Mouse (Mus musculus) neural tube, embryonic 15.5 days (tissue): ENCODE data around the gene Aff1. TPM values are rescaled to one million over a fixed set of nuclear protein-coding genes. Genes with fewer than 3 reads are reported as not detected.

Experiments used
- ATAC-seq: fragments of 200-750 bp; cut with Nextera tagmentation; 2 replicates; pipeline ENCODE4 v1.8.0; 2017; ENCODE audit warnings: mild to moderate bottlenecking, moderate TSS enrichment, moderate library complexity; ENCODE audit not compliant: low FRiP score
- H3K27ac ChIP-seq: fragments of 300-500 bp; sonication (generic); replicated peaks from 2 replicates; pipeline ENCODE4 v1.5.1; 2015; ENCODE audit warnings: mild to moderate bottlenecking, inconsistent platforms
- H3K27me3 ChIP-seq: fragments of 300-500 bp; sonication (generic); replicated peaks from 2 replicates; pipeline ENCODE4 v1.6.1; 2015; ENCODE audit warnings: inconsistent platforms
- H3K36me3 ChIP-seq: fragments of 300-500 bp; sonication (generic); 2 replicates; pipeline ENCODE4 v1.6.1; 2015; ENCODE audit warnings: inconsistent platforms
- H3K4me1 ChIP-seq: fragments of 300-500 bp; sonication (generic); 2 replicates; pipeline ENCODE4 v1.6.1; 2015; ENCODE audit warnings: inconsistent platforms
- H3K4me2 ChIP-seq: fragments of 300-500 bp; sonication (generic); 2 replicates; pipeline ENCODE4 v1.6.1; 2015; ENCODE audit warnings: inconsistent platforms, mild to moderate bottlenecking, moderate library complexity
- H3K4me3 ChIP-seq: fragments of 300-500 bp; sonication (generic); replicated peaks from 2 replicates; pipeline ENCODE4 v1.5.1; 2015; ENCODE audit warnings: mild to moderate bottlenecking, inconsistent platforms
- H3K9ac ChIP-seq: fragments of 300-500 bp; sonication (generic); replicated peaks from 2 replicates; pipeline ENCODE4 v1.6.1; 2015; ENCODE audit warnings: mild to moderate bottlenecking, inconsistent platforms
- H3K9me3 ChIP-seq: fragments of 300-500 bp; sonication (generic); replicated peaks from 2 replicates; pipeline ENCODE4 v1.6.1; 2016; ENCODE audit warnings: inconsistent platforms
- WGBS: fragments of 180-500 bp; shearing (Covaris S2); methylation state at CpG from one replicate; pipeline ENCODE4 v1.1.7; 2015; ENCODE audit warnings: mixed read lengths; 5-methylcytosine and 5-hydroxymethylcytosine counted together
- polyA plus RNA-seq: library from polyadenylated mRNA; unstranded; fragments of >200 nt; fragmentation: Nextera tagmentation; extraction: Ambion mirVana; gene quantifications from 2 replicates; pipeline ENCODE4 v1.2.1, GENCODE M21; 2015

Gene Aff1
- polyA plus RNA-seq, 1 experiment from 2014 or later, result 1.7 TPM

DNA sequence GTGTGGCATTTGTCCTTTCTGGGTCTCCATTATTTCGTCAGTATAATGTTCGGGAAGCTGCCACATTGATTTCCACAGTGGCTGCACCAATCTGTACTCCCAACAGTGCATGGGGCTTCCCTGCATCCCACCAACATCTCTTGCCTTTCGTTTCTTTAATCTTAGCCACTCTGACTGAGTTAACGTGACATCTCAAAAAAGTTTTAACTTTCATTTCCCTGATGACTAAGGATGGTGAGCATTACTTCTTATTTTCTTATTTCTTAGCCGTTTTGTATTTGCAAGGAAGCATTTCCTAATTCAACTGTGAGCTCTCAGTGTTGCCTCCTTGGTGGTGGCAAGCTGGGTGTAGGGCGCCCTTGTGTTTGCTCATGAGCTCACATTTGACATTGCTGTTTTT, 22.8 kb downstream of the Aff1 start:
- Histone ChIP-seq H3K9me3 (no peaks in the 10 kb centered on the region), H3K27me3 (no peaks in the 10 kb centered on the region), H3K4me1 (no peaks in the 10 kb centered on the region), H3K36me3 (no peaks in the 10 kb centered on the region), H3K27ac (no peak overlapping the region), H3K9ac (no peak overlapping the region), H3K4me2 (no peak overlapping the region), H3K4me3 (no peak overlapping the region)
- no peak for ATAC-seq
- 92% methylated on average over 6 of the region's 6 CpGs for WGBS

DNA sequence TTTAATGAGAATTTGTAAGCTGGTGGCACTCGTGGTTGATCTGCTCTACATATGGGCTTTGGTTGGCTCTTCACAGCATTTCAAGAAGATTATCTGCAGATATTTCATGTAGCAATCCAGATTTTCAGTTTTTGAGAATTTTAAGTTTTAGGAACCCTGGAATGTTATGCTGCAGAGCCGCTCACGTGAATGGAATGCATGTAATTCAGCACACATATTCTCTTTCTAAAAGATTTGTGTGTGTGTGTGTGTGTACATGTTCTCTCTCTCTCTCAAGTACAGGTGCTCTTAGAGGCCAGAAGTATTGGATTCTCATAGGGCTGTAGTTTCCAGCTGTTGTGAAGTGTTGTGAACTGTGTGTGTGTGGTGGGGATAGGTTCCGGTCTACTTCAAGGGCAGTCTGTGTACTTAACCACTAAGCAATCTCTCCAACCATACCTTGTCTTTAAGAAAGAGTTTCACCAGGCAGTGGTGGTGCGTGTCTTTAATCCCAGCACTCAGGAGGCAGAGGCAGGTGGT, 24.7 kb downstream of the Aff1 start:
- Histone ChIP-seq H3K36me3 (no peaks in the 10 kb centered on the region), H3K27ac (no peak overlapping the region), H3K4me3 (no peak overlapping the region), H3K9ac (no peak overlapping the region), H3K4me2 (no peak overlapping the region), H3K4me1 (no peaks in the 10 kb centered on the region), H3K9me3 (no peaks in the 10 kb centered on the region), H3K27me3 (no peaks in the 10 kb centered on the region)
- ATAC-seq, result no peak
- WGBS, result 92% methylated on average over 5 of the region's 5 CpGs

DNA sequence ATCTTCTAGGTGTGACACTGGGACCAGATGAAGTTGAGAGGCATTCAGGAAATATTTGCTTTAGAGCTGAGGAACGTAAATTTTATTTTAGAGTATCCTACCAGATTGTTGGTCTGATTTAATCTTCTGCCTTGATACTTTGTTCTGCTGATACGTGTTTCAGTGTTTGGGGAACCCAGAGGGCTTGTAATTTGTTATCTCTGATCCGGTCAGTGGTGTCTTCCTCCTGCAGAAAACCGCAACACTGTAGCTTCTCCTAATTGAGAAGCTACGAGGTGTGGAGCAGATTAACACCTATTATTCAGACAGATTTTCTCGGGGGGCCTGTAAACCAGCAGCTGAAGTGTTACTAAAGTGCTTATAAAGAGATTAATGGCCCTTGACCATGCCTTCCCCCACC, 27.0 kb downstream of the Aff1 start:
- 0 out of 2 replicates have a peak, but pooled peaks cover under 1% of the 10 kb centered on the region for H3K27me3 ChIP-seq
- H3K9me3 ChIP-seq, result no peaks in the 10 kb centered on the region
- no peak overlapping the region for H3K9ac ChIP-seq
- H3K4me2 ChIP-seq, result no peak overlapping the region
- H3K27ac ChIP-seq, result no peak overlapping the region
- H3K4me3 ChIP-seq, result no peak overlapping the region
- no peaks in the 10 kb centered on the region for H3K4me1 ChIP-seq
- H3K36me3 ChIP-seq, result no peaks in the 10 kb centered on the region
- WGBS, result 24% methylated on average over 6 of the region's 6 CpGs
- ATAC-seq, result no peak

DNA sequence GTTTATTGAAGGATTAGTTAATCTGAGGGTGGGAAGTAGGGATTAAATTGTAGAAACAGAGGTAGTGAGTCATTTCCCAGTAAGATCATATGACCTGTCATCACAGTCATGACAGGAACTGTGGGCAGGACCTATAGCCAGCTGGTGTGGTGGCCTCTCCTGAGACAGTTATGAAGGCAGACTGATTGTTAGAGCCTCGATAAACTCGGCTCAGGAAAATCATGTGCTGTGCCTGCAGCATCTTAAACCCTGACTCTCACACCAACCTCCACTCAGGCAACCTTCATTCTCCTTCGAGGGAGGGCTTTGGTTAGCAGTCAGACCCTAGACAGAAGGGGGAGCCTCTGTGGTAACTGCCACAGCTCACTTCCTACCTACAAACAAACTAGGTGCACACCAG, 27.7 kb downstream of the Aff1 start:
- Histone ChIP-seq H3K36me3 (no peaks in the 10 kb centered on the region), H3K9me3 (no peaks in the 10 kb centered on the region), H3K27ac (no peak overlapping the region), H3K4me1 (no peaks in the 10 kb centered on the region), H3K4me2 (no peak overlapping the region), H3K4me3 (no peak overlapping the region), H3K9ac (no peak overlapping the region), H3K27me3 (0 out of 2 replicates have a peak, but pooled peaks cover 2% of the 10 kb centered on the region)
- no peak for ATAC-seq
- 59% methylated on average over 3 of the region's 3 CpGs for WGBS

DNA sequence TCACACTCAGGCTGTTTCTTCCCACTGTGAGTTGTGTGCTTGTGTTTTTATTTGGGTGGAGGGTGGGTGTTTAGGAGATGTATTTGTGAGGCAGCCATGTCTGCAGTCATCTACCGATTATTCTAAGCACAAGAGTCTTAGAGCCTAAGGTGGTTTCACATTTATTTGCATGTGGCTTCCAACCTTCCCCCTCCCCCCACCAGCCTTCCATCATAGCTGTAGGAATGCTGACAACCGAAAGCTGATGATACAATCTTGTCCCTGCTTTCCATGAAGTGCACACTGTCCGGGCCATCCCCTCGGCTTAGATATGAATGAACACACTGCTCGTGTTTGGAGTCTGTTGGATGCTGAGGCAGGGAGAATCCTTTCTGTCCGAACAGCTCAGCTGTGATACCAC, 28.8 kb downstream of the Aff1 start:
- H3K9me3 ChIP-seq, result no peaks in the 10 kb centered on the region
- ATAC-seq, result no peak
- no peaks in the 10 kb centered on the region for H3K4me1 ChIP-seq
- 83% methylated on average over 6 of the region's 6 CpGs for WGBS
- H3K27me3 ChIP-seq, result 0 out of 2 replicates have a peak, but pooled peaks cover 2% of the 10 kb centered on the region
- no peak overlapping the region for H3K9ac ChIP-seq
- no peak overlapping the region for H3K27ac ChIP-seq
- H3K4me2 ChIP-seq, result no peak overlapping the region
- H3K4me3 ChIP-seq, result no peak overlapping the region
- H3K36me3 ChIP-seq, result no peaks in the 10 kb centered on the region

DNA sequence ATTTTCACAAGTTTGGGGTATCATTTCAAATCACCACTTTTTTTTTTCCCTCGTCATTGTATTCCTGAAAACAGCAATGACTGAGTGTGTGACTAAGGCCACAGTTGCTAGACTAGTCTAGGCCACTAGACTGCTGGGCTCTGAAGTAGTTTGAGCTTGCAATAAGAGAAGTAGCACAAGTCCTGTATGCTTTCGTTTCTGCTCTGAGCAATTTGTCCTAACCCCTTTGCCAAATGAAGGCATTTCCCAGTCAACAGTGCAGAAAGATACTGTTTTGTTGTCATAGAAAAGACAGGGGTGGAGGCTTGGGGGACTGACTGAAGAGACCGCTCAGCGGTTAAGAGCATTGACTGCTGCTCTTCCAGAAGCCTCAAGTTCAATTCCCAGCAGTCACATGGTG, 29.3 kb downstream of the Aff1 start:
- Histone ChIP-seq H3K9ac (no peak overlapping the region), H3K36me3 (no peaks in the 10 kb centered on the region), H3K4me2 (no peak overlapping the region), H3K27me3 (0 out of 2 replicates have a peak, but pooled peaks cover 2% of the 10 kb centered on the region), H3K4me3 (no peak overlapping the region), H3K9me3 (no peaks in the 10 kb centered on the region), H3K4me1 (no peaks in the 10 kb centered on the region), H3K27ac (no peak overlapping the region)
- ATAC-seq, result no peak
- WGBS, result 86% methylated on average over 4 of the region's 4 CpGs

DNA sequence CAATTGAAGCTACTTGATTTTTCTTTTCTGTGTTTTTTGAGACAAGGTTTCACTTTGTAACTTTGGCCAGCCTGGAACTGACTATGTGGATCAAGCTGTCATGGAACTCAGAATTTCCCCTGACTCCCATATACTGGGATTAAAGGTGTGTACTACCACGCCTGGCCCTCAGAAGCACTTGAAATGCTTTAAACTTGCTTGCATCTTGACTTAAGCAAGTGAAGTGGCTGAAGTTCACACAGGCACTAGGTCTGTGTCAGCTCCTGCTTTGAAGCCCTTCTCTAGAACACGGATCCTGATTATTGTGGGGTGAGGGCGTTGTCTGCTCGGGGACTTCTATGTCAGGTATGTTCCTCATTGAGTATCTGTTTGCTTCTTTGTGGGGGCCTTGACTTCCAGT, 30.5 kb downstream of the Aff1 start:
- no peaks in the 10 kb centered on the region for H3K36me3 ChIP-seq
- ATAC-seq, result no peak
- WGBS, result 85% methylated on average over 4 of the region's 4 CpGs

DNA sequence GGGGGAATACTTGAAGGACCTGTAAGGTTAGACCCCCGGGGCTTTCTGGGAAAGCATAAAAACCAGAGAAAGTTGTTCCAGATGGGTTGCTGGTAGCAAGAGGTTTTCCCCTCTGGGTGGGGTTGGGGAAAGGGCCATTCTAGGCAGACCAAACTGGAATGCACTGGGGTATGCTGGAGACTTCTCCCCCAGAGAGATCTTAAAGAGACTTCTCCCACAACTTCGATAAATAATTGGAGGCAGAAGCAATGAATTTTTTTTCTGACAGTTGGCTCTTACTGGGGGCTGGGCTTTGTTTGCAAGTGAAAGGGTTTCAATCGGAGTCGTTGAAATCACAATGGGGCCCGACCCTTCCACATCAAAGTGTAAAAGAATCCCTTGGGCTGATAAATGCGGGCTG, 32.2 kb downstream of the Aff1 start:
- Histone ChIP-seq H3K27me3 (0 out of 2 replicates have a peak, but pooled peaks cover 2% of the 10 kb centered on the region), H3K4me1 (no peaks in the 10 kb centered on the region), H3K4me3 (no peak overlapping the region), H3K9me3 (no peaks in the 10 kb centered on the region), H3K9ac (no peak overlapping the region), H3K27ac (no peak overlapping the region), H3K36me3 (no peaks in the 10 kb centered on the region), H3K4me2 (no peak overlapping the region)
- 4% methylated on average over 6 of the region's 6 CpGs for WGBS
- ATAC-seq, result no peak

More for the DNA sequence above, 30.5 kb downstream of the Aff1 start:
- Histone ChIP-seq H3K4me1 (no peaks in the 10 kb centered on the region), H3K9ac (no peak overlapping the region), H3K4me3 (no peak overlapping the region), H3K9me3 (no peaks in the 10 kb centered on the region), H3K27me3 (0 out of 2 replicates have a peak, but pooled peaks cover 2% of the 10 kb centered on the region), H3K27ac (no peak overlapping the region), H3K4me2 (no peak overlapping the region)

DNA sequence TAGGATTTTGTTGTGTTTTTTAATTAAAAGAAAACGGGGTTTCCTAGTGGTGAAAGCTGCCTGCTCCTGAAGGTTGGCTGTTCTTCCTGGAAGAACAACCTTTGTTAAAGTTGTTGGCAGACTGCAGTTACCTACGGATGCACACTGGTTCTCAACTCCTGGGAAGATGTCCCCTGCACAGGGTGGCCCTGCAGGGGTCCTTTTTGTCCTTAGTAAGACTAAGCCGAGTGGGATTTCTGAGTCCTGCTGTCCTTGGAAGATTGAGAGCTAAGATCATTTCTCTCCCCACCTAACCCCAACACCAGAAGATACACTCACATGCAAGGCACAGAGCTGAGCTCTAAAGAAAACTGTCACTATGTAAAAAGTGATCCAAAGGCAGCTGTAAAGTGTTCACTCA, 32.6 kb downstream of the Aff1 start:
- 0 out of 2 replicates have a peak, but pooled peaks cover 2% of the 10 kb centered on the region for H3K27me3 ChIP-seq
- 9% methylated on average over 3 of the region's 3 CpGs for WGBS
- no peaks in the 10 kb centered on the region for H3K36me3 ChIP-seq
- H3K9ac ChIP-seq, result no peak overlapping the region
- H3K4me3 ChIP-seq, result no peak overlapping the region
- H3K27ac ChIP-seq, result no peak overlapping the region
- no peaks in the 10 kb centered on the region for H3K9me3 ChIP-seq
- no peaks in the 10 kb centered on the region for H3K4me1 ChIP-seq
- no peak for ATAC-seq
- H3K4me2 ChIP-seq, result no peak overlapping the region

DNA sequence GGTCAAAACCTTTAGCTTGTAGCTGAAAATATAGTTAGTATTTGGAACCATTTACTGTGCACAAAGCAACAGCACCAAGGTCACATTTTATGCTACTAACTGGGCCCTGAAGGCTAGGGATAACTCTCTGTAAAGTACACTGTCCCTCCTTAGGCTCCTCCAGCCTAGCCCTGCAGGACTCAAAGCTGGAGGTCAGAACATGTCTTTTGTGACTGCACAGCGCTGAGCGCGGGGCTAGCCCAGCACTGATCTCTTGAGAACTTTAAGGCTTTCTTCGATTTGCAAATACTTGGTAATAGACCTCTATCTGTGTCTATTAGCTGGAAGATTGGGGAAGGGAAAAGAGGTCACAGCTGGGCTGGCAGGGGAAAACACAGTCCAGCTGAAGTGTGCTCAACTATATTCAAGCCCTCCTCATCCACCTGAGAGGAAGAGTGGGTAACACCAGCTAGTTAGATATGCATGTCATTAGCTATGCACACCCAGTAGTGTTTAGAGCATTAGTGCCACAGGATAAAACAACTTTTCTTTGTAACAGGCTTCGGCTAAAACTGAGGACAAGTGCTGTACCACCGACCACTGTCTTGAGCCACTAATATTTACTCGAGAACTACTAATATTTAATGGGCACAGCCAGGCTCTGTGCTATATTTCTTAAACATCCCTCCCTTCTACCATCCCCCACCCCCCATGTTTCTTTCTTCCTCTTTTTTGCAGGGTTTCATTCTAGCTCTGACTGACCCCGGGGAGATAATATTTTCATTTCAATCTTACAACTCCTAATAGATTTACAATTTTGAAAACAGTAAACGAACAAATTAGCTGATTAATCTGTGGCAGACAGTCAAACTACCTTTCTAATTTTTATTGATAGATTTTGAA, 33.3 kb downstream of the Aff1 start:
- ATAC-seq, result no peak
- no peak overlapping the region for H3K4me2 ChIP-seq
- H3K36me3 ChIP-seq, result no peaks in the 10 kb centered on the region
- no peaks in the 10 kb centered on the region for H3K4me1 ChIP-seq
- H3K27ac ChIP-seq, result no peak overlapping the region
- H3K9ac ChIP-seq, result no peak overlapping the region
- H3K27me3 ChIP-seq, result 0 out of 2 replicates have a peak, but pooled peaks cover 2% of the 10 kb centered on the region
- no peak overlapping the region for H3K4me3 ChIP-seq
- WGBS, result 53% methylated on average over 9 of the region's 9 CpGs
- H3K9me3 ChIP-seq, result no peaks in the 10 kb centered on the region

DNA sequence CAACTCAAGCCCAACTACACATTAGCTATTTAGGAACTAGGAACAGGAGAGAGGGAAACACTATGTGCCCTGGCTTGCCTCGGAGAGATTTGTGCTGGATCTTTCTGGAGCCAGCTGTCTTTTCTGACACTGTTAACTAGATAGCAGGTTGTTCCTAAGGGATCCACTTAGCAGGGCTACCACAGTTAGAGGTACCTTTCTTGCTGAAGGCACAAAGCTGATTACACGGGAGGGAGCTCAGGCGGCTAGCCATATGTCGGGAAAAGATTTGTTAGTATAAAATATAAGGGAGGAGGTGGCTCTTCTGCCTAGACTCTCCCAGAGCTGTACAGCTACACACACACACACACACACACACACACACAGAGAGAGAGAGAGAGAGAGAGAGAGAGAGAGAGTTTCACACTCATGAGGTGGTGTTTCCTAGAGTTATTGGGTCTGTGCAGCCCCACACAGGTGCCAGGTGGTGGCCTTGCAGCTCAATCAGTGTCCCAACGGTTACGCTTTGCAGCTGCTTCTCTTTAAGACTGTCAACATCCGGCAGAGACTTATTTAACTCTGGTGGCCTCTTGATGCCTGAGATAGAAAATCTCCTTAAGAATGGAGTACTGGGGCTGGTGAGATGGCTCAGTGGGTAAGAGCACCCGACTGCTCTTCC, 34.2 kb downstream of the Aff1 start:
- no peak for ATAC-seq
- 50% methylated on average over 8 of the region's 8 CpGs for WGBS
- no peaks in the 10 kb centered on the region for H3K36me3 ChIP-seq
- 0 out of 2 replicates have a peak, but pooled peaks cover 2% of the 10 kb centered on the region for H3K27me3 ChIP-seq
- H3K4me1 ChIP-seq, result no peaks in the 10 kb centered on the region
- no peaks in the 10 kb centered on the region for H3K9me3 ChIP-seq
- H3K9ac ChIP-seq, result no peak overlapping the region
- H3K4me2 ChIP-seq, result no peak overlapping the region
- no peak overlapping the region for H3K27ac ChIP-seq
- no peak overlapping the region for H3K4me3 ChIP-seq
